Mouse (Mus musculus): ENCODE data around the gene Btk.

The Btk gene

DNA sequence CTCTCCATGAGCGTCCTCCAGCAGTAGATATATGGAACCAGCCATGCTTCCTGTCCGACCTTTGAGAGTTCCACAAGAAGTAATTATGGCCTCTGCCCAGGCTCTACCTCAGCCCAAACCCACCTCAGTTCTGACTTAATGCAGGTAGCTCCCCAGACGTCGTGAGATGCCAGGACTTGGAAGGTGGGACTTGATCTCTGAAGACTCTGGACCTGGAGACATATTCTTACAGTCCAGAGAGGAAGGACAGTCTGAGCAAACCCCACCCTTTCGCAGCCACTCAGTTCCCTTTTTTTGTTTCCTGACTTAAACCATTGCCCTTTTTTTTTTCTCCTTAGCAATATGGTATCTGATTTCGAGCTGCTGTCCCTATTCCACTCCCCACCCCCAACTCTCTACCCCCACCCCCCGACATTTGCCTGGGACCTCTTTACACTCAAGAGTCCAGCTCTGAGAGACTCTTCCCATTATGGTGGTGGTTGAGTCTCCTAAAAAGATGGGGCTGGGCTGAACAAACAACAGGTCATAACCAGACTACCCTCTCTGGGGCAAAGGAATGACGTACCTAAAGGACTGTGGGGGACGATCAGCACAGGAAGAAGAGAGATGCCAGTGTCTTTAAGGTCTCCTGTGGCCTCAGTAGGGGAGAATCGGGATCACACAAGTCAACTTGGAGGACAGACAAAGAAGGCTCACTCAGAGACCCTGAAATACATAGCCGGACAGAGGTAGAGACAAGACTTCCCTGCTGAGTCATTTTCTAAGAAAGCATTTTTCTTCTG, at the start of gene Btk:
Gene Btk, minus strand, starts transcription at position 683 of the 782 bp plus-strand sequence.
- no peak for DNase-seq (ENCODE audit: low spot score in 2 of 2)

DNA sequence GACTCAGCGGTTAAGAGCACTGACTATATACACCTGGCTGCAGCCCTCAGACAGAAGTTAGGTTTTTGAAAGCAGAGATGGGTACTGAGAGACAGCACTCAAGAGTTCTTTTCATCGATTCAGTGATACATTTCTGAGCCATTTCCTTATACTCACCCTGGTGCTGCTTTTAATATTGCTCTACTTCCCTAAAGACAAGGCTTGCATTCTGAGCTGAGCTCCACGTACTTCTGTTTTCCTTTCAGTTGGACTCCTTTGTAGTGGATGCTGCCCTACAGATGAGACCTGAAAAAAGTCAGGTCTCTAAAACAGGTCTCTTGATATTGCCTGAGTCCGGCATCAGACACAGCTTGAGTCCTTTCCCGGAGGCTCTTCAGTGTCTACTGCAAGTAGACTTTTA, 49.3 kb upstream of the Btk start:
- no peak for DNase-seq (ENCODE audit: low spot score in 2 of 2)

DNA sequence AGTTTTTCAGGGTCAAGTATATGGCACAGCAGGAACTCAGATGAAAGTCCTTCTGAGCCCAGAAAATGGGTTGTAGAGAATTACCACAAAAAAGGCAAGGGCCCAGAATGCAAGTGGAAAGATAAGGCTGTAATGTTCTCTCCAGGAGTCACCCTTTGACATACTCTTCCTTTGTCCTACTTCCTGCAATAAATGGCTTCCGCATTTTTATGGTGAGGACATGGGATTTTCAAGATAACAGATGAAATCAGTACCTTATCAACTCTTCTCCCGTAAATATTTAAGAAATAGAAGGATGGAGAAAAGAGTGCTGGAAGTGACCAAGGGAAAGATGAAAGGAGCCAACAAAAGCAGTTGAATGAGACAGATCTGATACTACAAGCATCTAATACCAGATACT, 44.8 kb upstream of the Btk start:
- DNase-seq (ENCODE audit: low spot score in 2 of 2), result no peak

DNA sequence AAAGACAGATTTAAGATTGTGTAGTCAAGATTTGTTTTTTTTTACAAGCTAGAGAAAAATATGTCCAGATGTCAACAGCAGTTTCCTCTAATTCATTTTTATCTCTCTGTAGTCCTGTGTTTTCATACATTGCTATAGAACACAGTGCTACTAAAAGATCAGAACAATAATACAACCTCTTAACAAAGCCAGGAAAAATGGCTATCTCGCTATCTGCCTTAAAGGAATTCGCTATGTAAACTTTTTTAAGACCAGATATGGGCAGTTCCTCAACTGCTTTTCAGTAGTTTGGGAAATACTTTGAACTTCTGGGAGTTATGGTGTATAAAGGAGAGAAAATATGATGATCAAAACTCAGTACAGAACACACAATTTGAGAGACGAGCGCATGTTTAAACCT, 40.0 kb upstream of the Btk start:
- no peak for DNase-seq (ENCODE audit: low spot score in 2 of 2)

DNA sequence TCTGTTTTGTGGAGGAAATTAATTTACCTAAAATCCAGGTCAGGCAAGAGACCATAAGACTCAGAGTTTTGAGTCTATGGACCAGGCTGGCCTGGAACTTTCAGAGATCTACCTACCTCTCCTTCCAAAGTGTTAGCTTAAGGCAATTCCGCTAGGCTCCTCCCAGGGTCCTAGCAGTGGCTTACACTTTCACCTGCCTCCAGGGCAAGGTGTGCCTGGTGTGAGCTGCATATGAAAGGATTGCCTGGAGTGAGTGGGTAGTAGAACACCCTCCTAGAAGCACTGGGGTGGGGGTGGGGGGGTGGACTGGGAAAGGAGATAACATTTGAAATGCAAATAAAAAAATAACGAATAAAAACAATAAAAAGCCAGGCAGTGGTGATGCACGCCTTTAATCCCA, 38.3 kb upstream of the Btk start:
- DNase-seq (ENCODE audit: low spot score in 2 of 2), result no peak

DNA sequence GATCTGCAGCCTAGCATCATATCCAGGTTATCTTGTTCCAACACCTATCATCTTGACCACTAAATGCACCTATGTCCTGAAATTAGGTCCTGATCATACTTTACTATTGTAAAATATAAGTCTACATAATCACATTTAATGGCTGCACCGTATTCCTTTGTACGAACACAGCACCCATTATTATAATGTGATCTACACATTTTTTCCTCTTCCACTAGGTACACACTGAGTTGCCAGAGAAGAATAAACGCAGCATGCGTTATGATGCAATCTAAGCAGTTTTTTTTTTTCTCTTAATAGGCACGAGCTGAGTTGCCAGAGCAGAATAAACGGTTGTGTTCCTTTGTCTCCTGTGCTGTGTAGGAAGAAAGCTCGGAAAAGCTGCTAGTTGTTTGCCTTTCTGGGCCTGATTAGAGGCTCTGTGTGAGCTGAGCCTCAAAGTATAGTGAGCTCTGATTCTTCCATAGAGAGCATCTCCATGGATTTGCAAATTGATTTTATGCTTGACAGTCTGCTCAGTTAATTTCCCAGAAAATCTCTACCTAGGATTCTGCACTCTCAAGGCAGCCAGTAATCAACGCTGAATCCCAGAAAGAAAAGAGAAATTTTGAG, 37.0 kb upstream of the Btk start:
- DNase-seq (ENCODE audit: low spot score in 2 of 2), result no peak

DNA sequence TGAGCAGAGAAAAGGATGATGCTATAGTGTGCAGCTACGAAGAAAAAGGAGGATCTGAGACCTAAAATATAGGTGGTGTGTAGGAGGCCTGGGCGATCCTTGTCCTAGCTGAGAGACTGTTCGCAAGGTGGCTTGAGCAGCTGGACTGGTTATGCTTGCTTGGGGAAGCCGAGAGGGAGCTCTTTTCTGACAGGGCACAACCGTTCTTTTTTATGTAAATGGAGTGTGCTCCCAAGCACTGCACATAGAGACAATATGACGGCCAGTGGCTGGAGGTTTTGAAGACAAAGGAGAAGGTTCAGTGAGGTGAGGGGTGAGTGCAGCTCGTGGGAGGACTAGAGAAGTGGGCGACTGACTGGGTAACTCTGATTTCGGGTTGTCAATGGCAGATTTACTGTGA, 36.3 kb upstream of the Btk start:
- DNase-seq (ENCODE audit: low spot score in 2 of 2), result no peak

DNA sequence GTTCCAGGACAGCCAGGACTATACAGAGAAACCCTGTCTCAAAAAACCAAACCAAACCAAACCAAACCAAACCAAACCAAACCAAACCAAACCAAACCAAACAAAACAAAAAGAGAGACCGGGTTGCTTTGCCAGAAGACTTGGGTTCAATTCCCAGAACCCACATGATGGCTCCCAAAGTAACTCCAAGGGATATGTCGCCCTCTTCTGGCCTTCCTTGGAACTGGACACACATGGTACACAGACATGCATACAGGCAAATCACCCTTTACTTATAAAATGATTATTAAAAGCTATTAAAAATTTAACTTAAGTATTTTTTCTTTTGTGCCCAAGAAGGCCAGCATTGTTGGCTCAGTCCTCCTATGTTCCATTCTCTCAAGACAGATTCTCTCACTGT, 30.9 kb upstream of the Btk start:
- no peak for DNase-seq (ENCODE audit: low spot score in 2 of 2)

DNA sequence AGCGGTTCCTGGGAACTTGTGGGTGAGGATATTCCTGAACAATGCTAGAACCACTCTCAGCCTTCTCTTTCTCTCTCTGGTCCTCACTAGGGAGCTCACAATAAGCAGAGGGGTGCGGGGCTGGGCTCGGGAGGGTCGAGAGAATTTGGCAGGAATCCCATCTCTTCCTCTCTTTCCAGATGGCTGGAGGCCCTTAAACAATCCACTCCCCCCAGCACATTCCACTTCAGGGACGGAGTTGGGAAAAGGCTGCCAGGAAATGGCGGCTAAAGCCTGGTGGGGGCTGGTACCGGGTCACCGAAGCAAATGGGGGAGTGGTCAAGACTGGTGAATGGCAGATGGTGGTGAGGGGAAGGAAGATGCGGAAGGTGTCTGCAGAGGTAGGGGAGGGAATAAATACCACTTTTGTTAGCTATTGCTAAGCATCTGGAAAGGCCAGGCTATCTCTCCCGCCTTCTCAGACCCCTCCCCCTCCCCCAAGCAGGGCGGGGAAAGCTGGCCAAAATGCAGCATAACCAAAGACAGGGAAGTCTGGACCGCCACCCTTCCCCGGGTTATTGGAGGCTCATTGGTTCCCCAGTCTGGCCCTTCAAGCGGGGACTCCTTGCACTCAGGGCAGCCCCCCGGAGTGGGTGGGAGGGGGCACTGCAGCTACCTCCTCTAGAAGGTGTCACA, 29.1 kb upstream of the Btk start:
- peak; percentile 13 to 17 for DNase-seq (ENCODE audit: low spot score in 2 of 2)

DNA sequence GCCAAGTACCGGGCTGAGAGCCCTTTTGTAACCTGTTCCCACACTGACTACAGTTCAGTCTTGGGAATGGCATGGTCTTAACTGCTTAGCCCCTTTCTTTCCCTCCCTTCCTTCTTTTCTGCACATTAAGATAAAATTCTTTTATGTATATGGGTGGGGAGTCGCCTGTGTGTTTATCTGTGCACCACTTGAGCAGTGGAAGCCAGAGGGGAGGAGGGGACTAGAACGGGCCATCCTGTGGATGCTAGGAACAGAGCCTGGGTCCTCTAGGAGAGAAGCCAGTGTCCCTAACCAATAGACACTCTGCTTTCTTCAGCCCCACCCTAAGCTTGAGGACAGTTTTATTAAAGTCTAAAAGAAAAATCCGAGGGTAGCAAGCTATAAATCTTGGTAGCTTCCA, 27.6 kb upstream of the Btk start:
- DNase-seq (ENCODE audit: low spot score in 2 of 2), result no peak

DNA sequence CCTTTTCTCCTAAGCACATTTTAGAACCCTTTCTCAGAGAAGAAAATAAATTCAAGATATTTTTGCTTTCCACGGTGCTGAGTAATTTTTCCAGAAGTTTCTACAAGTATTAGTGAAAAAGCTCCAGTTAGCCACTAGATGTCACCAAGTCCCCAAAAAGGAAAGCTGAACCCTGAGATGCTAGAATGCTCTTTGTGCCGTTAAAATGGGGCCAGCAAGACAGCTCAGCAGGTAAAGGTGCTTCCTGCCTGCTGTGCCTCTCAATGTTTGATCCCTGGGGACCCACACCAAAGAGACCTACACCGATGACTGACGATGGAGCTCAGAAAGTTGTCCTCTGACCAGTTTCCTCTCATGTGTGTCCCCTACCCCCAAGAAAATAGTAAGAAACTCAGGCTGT, 26.1 kb upstream of the Btk start:
- DNase-seq (ENCODE audit: low spot score in 2 of 2), result no peak

DNA sequence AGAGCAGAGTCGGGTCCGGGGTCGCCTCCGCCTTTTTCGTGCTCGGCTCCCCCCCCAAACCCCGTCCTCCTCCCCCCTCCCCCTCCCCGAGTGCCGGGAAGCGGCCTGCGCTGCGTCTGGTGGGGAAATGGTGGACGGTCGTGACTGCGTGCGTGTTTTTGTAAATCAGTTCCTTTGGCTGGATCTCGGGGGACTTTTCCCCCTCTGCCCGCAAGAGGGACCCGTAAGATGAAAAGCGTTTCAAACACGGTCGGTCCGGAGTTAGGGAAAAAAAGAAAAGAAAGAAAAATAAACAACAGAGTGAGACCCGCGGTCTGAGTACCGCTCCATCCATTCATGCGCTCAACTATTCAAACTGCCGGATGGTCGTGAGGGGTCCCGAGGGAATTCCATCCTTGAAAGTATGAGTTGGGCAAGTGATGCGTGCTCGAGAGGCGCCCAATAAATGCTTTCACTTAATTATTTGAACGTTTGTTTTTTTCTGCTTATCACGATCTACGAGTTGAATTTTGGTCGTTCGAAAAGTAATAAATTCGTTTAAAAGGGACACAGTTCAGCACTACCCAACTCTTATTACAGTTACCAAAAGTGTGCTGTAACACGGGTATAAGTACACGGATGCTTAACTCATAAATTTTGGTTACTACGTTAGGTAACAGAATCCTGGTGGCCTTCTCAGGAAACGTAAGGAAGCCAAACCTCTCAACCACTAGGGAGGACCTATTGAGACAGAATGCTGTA, 18.2 kb upstream of the Btk start:
- DNase-seq (ENCODE audit: low spot score in 2 of 2), result no peak

DNA sequence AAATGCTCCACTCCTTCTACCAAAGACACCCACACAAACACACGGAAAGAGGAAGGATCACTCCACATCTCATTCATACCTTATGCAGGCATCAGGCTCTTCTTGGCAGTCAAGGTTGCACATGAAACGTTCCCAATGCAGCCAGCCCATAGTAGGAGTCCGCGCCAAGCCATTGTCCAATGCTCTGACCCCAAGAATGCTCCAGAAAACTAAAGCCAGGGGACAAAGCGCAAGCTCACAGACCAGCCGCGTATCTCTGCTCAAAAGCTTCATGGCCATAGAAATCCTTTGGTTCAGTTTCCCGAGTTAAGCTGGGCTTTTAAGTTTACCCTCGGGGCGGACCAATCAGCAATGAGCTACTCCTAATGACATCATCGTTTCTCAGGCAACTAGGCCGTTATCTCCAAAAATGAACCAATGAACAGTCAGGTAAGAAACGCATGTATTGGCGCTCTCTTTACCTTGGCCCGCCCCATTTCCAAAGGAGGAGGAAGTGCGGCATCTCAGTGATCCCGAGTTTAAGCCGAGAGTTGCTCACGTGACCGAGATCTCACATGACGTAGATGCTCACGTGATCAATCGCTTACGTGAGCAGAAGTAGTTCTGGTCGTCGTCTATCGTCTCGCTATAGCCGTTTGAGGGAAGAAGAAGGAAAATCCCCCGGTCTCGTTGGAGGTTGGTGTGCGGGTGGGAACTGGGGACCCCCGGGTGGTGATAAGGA, 17.4 kb upstream of the Btk start, which contains the start of the genes Gla and Hnrnph2:
Gene Gla, minus strand, starts transcription at position 467 of the 721 bp plus-strand sequence.
Gene Hnrnph2, plus strand, starts transcription at position 521 of the 721 bp plus-strand sequence.
- peak; percentile 87 to 93 for DNase-seq (ENCODE audit: low spot score in 2 of 2)

DNA sequence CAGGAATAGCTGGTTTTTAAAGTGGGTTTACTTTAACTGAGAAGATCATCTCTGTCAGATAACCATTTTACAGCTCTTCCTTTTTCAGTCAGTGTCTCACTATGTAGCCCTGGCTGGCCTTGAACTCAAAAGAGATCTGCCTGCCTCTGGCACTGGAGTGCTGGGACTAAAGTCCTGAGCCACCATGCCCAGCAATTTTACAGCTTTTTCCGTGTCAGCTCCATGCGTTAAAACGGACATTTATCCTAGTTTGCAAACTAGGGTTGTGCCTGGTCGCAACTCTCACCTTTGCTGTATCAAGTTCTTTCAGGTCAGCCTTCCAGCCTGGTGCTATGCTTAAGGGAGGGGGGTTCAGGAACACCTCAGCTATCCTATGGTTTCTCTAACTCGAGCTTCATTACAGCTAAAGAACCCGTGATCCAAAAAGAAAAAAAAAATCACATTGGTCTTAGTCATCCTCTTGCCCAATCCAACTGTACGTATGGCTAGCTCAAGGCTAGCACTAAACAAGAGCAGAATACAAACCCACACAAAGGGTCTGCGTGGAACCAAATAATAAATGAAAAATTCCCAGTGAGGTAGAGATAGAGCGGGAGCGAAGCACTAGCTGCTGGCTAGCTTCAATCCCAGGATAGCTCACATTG, 16.7 kb upstream of the Btk start:
- no peak for DNase-seq (ENCODE audit: low spot score in 2 of 2)

DNA sequence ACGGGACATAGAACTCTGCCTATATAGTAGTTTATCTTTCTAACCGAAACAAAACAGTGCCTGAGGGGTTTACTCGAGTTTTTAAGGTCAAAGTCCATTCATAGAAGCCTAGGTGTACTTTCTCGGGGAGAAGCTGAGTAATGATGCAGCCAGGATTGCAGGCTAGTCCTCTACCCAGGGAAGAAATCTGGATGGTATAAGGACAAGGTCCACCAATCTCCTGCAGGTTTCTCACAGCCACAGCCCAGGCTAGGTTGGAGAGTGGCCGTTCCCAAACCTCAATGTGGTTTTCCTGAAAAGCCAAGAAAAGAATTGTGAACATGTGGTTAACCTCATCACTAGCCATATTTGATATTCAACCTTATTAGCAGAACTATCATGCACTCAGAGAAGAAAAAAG, 6.5 kb upstream of the Btk start:
- DNase-seq (ENCODE audit: low spot score in 2 of 2), result no peak

DNA sequence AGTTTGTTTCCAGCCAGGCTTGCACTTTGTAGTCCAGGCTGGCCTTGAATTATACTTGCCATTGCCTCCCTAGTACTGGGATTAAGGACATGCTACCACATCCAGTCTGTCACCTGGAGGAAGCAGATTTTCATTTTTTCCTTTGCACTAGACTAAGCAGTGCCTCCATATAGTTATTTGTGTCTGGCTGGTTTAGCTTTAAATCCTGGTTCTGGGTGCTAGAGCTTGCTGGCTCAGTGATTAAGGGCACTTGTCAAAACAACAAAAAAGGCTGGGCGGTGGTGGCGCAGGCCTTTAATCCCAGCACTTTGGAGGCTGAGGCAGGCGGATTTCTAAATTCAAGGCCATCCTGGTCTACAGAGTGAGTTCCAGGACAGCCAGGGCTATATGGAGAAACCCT, 5.6 kb upstream of the Btk start:
- DNase-seq (ENCODE audit: low spot score in 2 of 2), result no peak

DNA sequence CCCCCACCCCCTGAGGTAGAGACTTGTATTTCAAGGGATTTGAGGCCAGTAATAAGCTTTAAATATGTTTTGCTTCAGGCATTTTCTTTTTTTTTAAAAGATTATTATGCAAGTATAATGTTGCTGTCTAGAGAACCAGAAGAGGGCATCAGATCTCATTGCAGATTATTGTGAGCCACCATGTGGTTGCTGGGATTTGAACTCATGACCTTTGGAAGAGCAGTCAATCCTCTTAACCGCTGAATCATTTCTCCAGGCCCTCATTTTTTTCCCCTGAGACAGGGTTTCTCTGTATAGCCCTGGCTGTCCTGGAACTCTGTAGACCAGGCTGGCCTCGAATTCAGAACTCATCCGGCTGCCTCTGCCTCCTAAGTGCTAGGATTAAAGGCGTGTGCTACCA, 4.9 kb upstream of the Btk start:
- DNase-seq (ENCODE audit: low spot score in 2 of 2), result no peak

DNA sequence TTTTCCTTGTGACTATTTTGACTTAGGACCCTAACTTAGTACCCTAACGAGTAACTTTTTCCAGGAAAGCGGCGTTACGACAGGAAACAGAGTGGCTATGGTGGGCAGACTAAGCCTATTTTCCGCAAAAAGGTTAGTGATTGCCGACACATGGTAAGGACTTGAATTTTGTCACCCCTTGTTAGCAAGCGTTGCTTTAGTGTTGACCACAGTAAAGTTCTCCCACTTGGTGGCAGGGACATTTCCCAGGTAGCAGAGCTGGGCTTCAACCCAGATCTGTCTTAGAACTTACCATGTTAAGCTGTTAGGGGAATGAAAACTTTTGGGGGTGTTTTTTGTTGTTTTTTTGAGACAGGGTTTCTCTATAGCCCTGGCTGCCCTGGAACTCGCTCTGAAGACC, 3.1 kb upstream of the Btk start:
- DNase-seq (ENCODE audit: low spot score in 2 of 2), result no peak

DNA sequence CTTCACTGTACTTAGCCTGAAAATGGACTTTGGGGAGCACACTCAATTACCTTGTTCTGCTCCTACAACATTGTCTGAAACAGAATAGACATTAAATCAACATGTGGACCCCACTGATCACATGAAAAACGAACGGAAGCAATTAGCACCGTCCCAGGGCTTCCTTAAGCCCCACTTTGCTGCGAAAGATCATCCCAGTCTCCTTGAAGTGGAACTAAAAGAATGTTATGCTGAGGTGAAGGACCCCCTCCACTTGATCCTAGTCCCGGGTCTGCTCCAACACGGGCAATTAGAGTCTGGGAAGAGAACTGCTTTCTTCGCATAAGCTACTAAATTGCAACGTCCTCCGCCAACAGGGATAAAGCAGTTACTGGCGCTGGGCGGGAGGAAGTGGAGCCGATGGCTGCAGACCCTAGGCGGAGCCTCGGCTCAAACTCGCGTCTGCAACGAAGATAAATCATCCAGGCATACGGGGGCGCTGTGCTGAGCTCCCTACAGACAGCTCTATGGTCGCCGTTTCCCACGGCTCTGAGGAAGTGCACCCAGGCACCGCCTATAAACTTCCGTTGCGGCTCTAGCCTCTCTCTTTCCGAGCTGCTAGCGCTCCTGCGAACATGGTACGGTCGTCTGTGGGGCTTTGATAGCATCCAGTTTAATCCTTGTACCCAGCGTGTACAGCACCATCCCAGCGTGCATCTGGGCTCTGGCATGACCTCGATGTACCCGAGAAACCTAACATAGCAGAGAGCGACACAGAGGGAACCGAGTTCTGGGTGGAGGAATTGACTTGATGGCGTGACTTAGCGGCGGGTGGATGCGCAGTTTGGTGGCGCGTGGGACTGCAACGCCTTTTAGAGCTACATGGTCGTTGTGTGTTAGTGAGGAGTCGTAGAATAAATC, 2.0 kb upstream of the Btk start, which contains the start of gene Rpl36a:
Gene Rpl36a, plus strand, starts transcription at position 552 of the 900 bp plus-strand sequence.
- DNase-seq (ENCODE audit: low spot score in 2 of 2), result peak; percentile 80 to 88

DNA sequence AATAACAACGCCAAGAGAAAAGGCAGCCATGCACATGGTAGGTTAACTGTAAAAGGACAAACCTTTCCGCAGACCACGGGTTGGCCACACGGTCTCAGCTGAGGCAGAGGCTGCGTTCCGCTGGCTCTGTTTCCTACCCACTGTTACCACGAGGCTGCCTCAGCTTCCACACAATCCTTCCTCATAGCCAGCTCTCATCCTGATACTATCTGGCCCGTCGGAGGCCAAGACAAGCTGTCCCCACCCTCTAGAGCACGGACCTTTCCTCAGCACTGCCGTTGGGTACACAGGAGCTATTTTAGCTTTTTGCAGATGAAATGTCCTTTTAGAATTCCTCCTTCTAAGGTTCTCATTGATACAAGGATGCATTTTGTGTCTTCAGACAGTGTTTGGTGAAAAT, 1.1 kb downstream of the Btk start:
- no peak for DNase-seq (ENCODE audit: low spot score in 2 of 2)
